Mouse (Mus musculus): ENCODE results near the gene Lrrk1.

The Lrrk1 gene

GRCm38 (mm10) chr7:66387813-66388521 lies at the start of gene Lrrk1:
TSS of gene Lrrk1 (minus strand) at chr7:66388350.
- DNase-seq: no peak

GRCm38 (mm10) chr7:66434453-66434935 lies 46.3 kb upstream of the Lrrk1 start:
- peak; percentile 26 for DNase-seq

GRCm38 (mm10) chr7:66427437-66428161 lies 39.4 kb upstream of the Lrrk1 start, which contains the start of gene Aldh1a3:
TSS of gene Aldh1a3 (minus strand) at chr7:66427517.
- no peak for DNase-seq

GRCm38 (mm10) chr7:66427053-66427436 lies 38.9 kb upstream of the Lrrk1 start:
- no peak for DNase-seq

GRCm38 (mm10) chr7:66421903-66422302 lies 33.8 kb upstream of the Lrrk1 start:
- DNase-seq: no peak

GRCm38 (mm10) chr7:66418981-66419380 lies 30.8 kb upstream of the Lrrk1 start:
- DNase-seq: no peak

GRCm38 (mm10) chr7:66416829-66417228 lies 28.7 kb upstream of the Lrrk1 start:
- no peak for DNase-seq

GRCm38 (mm10) chr7:66413093-66413492 lies 24.9 kb upstream of the Lrrk1 start:
- DNase-seq: no peak

GRCm38 (mm10) chr7:66409433-66409832 lies 21.3 kb upstream of the Lrrk1 start:
- no peak for DNase-seq

- DNase-seq: no peak
These were observed 18.8 kb upstream of the Lrrk1 start for GRCm38 (mm10) chr7:66406971-66407370.

- DNase-seq: no peak
These were observed 18.0 kb upstream of the Lrrk1 start for GRCm38 (mm10) chr7:66405951-66406721.

- DNase-seq: no peak
These were observed 17.4 kb upstream of the Lrrk1 start for GRCm38 (mm10) chr7:66405541-66405940.

- DNase-seq: no peak
These were observed 16.7 kb upstream of the Lrrk1 start for GRCm38 (mm10) chr7:66404802-66405201.

- no peak for DNase-seq
These were observed 16.0 kb upstream of the Lrrk1 start for GRCm38 (mm10) chr7:66404141-66404540.

GRCm38 (mm10) chr7:66402876-66403275 lies 14.7 kb upstream of the Lrrk1 start:
- DNase-seq: no peak

- no peak for DNase-seq
These were observed 13.5 kb upstream of the Lrrk1 start for GRCm38 (mm10) chr7:66401605-66402004.

- no peak for DNase-seq
These were observed 9.1 kb upstream of the Lrrk1 start for GRCm38 (mm10) chr7:66397288-66397687.

GRCm38 (mm10) chr7:66388621-66389532 lies 727 bp upstream of the Lrrk1 start:
- peak; percentile 51 for DNase-seq

GRCm38 (mm10) chr7:66387419-66387812 lies 734 bp downstream of the Lrrk1 start:
- DNase-seq: no peak

- no peak for DNase-seq
These were observed 1.7 kb downstream of the Lrrk1 start for GRCm38 (mm10) chr7:66386411-66386810.

GRCm38 (mm10) chr7:66385826-66386225 lies 2.3 kb downstream of the Lrrk1 start:
- DNase-seq: no peak

- DNase-seq: no peak
These were observed 3.3 kb downstream of the Lrrk1 start for GRCm38 (mm10) chr7:66384891-66385290.
